Mouse (Mus musculus): Measurements from ENCODE around the gene Pim1. TPM values are rescaled to one million over a fixed set of nuclear protein-coding genes. Genes with fewer than 3 reads are reported as not detected.
A peak's percentile ranks its signal among the peaks of the same experiment; 100 is the strongest.
"Not testable (repeated sequence)": the region's sequence is repeated elsewhere in the genome, so short reads cannot be mapped to it uniquely, and the experiment has no call there.

Pim1 gene
- polyA plus RNA-seq, 1 experiment from 2014 or later, result 20.3 TPM

- Histone ChIP-seq H3K27ac (no peak overlapping the region), H3K36me3 (peaks cover 16% of the 10 kb centered on the region), H3K4me3 (no peak overlapping the region), H3K27me3 (replicated peaks) (no peaks in the 10 kb centered on the region), H3K4me1 (peaks cover 6% of the 10 kb centered on the region), H3K4me2 (replicated peaks) (no peak overlapping the region), H3K9me3 (no peaks in the 10 kb centered on the region), H3K9ac (no peak overlapping the region)
- 65% methylated on average over 4 of the region's 4 CpGs for WGBS
- ATAC-seq (ENCODE audit: low FRiP score, low read depth), result no peak
Measured at GRCm38 (mm10) chr17:29498028-29498427, 7.5 kb downstream of the Pim1 start.

GRCm38 (mm10) chr17:29498952-29499351 lies 8.4 kb downstream of the Pim1 start:
- H3K4me1 ChIP-seq; H3K36me3 ChIP-seq; H3K9ac ChIP-seq; H3K27ac ChIP-seq; H3K4me2 ChIP-seq (replicated peaks); H3K27me3 ChIP-seq (replicated peaks); H3K9me3 ChIP-seq; ATAC-seq (ENCODE audit: low FRiP score, low read depth); H3K4me3 ChIP-seq: not testable (repeated sequence)
- WGBS, result 91% methylated on average over 2 of the region's 2 CpGs

- no peak overlapping the region for H3K9ac ChIP-seq
- H3K4me3 ChIP-seq, result no peak overlapping the region
- no peak overlapping the region for H3K27ac ChIP-seq
- no peaks in the 10 kb centered on the region for H3K27me3 ChIP-seq (replicated peaks)
- H3K9me3 ChIP-seq, result no peaks in the 10 kb centered on the region
- no peak overlapping the region for H3K4me2 ChIP-seq (replicated peaks)
- ATAC-seq (ENCODE audit: low FRiP score, low read depth), result no peak
- WGBS, result 76% methylated on average over 6 of the region's 6 CpGs
- no peaks in the 10 kb centered on the region for H3K4me1 ChIP-seq
- peaks cover 4% of the 10 kb centered on the region for H3K36me3 ChIP-seq
Measured at GRCm38 (mm10) chr17:29499511-29499910, 9.0 kb downstream of the Pim1 start.

GRCm38 (mm10) chr17:29500243-29500740 lies 9.7 kb downstream of the Pim1 start:
- no peak overlapping the region for H3K4me2 ChIP-seq (replicated peaks)
- H3K27ac ChIP-seq, result no peak overlapping the region
- no peaks in the 10 kb centered on the region for H3K36me3 ChIP-seq
- H3K27me3 ChIP-seq (replicated peaks), result no peaks in the 10 kb centered on the region
- no peaks in the 10 kb centered on the region for H3K9me3 ChIP-seq
- H3K9ac ChIP-seq, result no peak overlapping the region
- WGBS, result 84% methylated on average over 7 of the region's 7 CpGs
- no peaks in the 10 kb centered on the region for H3K4me1 ChIP-seq
- ATAC-seq (ENCODE audit: low FRiP score, low read depth), result no peak
- no peak overlapping the region; the same call in 1 of the 2 replicates for H3K4me3 ChIP-seq

GRCm38 (mm10) chr17:29500802-29501469 lies 10.4 kb downstream of the Pim1 start:
- Histone ChIP-seq H3K4me1 (no peaks in the 10 kb centered on the region), H3K27ac (no peak overlapping the region), H3K4me2 (replicated peaks) (no peak overlapping the region), H3K4me3 (no peak overlapping the region; the same call in 1 of the 2 replicates), H3K36me3 (no peaks in the 10 kb centered on the region), H3K27me3 (replicated peaks) (no peaks in the 10 kb centered on the region), H3K9me3 (no peaks in the 10 kb centered on the region), H3K9ac (no peak overlapping the region)
- 79% methylated on average over 17 of the region's 17 CpGs for WGBS
- ATAC-seq (ENCODE audit: low FRiP score, low read depth), result no peak

- 87% methylated on average over 7 of the region's 7 CpGs for WGBS
- ATAC-seq (ENCODE audit: low FRiP score, low read depth), result no peak
- Histone ChIP-seq H3K4me2 (replicated peaks) (no peak overlapping the region), H3K36me3 (no peaks in the 10 kb centered on the region), H3K27ac (no peak overlapping the region), H3K9ac (no peak overlapping the region), H3K4me3 (no peak overlapping the region), H3K9me3 (no peaks in the 10 kb centered on the region), H3K4me1 (no peaks in the 10 kb centered on the region), H3K27me3 (replicated peaks) (no peaks in the 10 kb centered on the region)
Measured at GRCm38 (mm10) chr17:29502005-29502668, 11.6 kb downstream of the Pim1 start.

- Histone ChIP-seq H3K4me2 (replicated peaks) (peak overlapping the region; percentile 21), H3K9ac (no peak overlapping the region), H3K27me3 (replicated peaks) (no peaks in the 10 kb centered on the region), H3K9me3 (no peaks in the 10 kb centered on the region), H3K36me3 (no peaks in the 10 kb centered on the region), H3K4me1 (no peaks in the 10 kb centered on the region), H3K27ac (no peak overlapping the region), H3K4me3 (no peak overlapping the region)
- ATAC-seq (ENCODE audit: low FRiP score, low read depth), result no peak
- 28% methylated on average over 32 of the region's 32 CpGs for WGBS
Measured at GRCm38 (mm10) chr17:29502669-29503665, 12.4 kb downstream of the Pim1 start.

- Histone ChIP-seq H3K9me3 (no peaks in the 10 kb centered on the region), H3K27ac (no peak overlapping the region), H3K27me3 (replicated peaks) (no peaks in the 10 kb centered on the region), H3K9ac (no peak overlapping the region), H3K4me3 (no peak overlapping the region), H3K4me2 (replicated peaks) (no peak overlapping the region), H3K4me1 (no peaks in the 10 kb centered on the region), H3K36me3 (no peaks in the 10 kb centered on the region)
- no peak for ATAC-seq (ENCODE audit: low FRiP score, low read depth)
- 75% methylated on average over 5 of the region's 5 CpGs for WGBS
Measured at GRCm38 (mm10) chr17:29503700-29504099, 13.1 kb downstream of the Pim1 start.

- no peak for ATAC-seq (ENCODE audit: low FRiP score, low read depth)
- WGBS, result 82% methylated on average over 12 of the region's 12 CpGs
- no peaks in the 10 kb centered on the region for H3K9me3 ChIP-seq
- H3K4me3 ChIP-seq, result no peak overlapping the region
- H3K27ac ChIP-seq, result no peak overlapping the region
- no peaks in the 10 kb centered on the region for H3K36me3 ChIP-seq
- no peaks in the 10 kb centered on the region for H3K4me1 ChIP-seq
- no peak overlapping the region for H3K4me2 ChIP-seq (replicated peaks)
- H3K27me3 ChIP-seq (replicated peaks), result no peaks in the 10 kb centered on the region
- H3K9ac ChIP-seq, result no peak overlapping the region
Measured at GRCm38 (mm10) chr17:29508927-29509608, 18.5 kb downstream of the Pim1 start.

GRCm38 (mm10) chr17:29510691-29511090 lies 20.1 kb downstream of the Pim1 start:
- H3K4me3 ChIP-seq, result no peak overlapping the region
- ATAC-seq (ENCODE audit: low FRiP score, low read depth), result no peak
- H3K4me1 ChIP-seq, result no peaks in the 10 kb centered on the region
- no peak overlapping the region for H3K27ac ChIP-seq
- 71% methylated on average over 8 of the region's 8 CpGs for WGBS
- H3K36me3 ChIP-seq, result no peaks in the 10 kb centered on the region
- H3K27me3 ChIP-seq (replicated peaks), result no peaks in the 10 kb centered on the region
- no peak overlapping the region for H3K4me2 ChIP-seq (replicated peaks)
- no peak overlapping the region for H3K9ac ChIP-seq
- no peaks in the 10 kb centered on the region for H3K9me3 ChIP-seq

GRCm38 (mm10) chr17:29513044-29513730 lies 22.6 kb downstream of the Pim1 start:
- Histone ChIP-seq H3K4me3 (no peak overlapping the region), H3K9me3 (no peaks in the 10 kb centered on the region), H3K27ac (no peak overlapping the region), H3K36me3 (no peaks in the 10 kb centered on the region), H3K4me2 (replicated peaks) (no peak overlapping the region), H3K9ac (no peak overlapping the region), H3K27me3 (replicated peaks) (no peaks in the 10 kb centered on the region), H3K4me1 (no peaks in the 10 kb centered on the region)
- no peak for ATAC-seq (ENCODE audit: low FRiP score, low read depth)
- WGBS, result 41% methylated on average over 13 of the region's 13 CpGs
